Mouse (Mus musculus): Measurements from ENCODE around the gene Irf2bp1. TPM values are rescaled to one million over a fixed set of nuclear protein-coding genes. Genes with fewer than 3 reads are reported as not detected.

Irf2bp1 gene
- 6.4 and 6.6 TPM in 2 replicates for polyA plus RNA-seq (2015; fragmentation: Nextera tagmentation; extraction: Ambion mirVana)

DNA sequence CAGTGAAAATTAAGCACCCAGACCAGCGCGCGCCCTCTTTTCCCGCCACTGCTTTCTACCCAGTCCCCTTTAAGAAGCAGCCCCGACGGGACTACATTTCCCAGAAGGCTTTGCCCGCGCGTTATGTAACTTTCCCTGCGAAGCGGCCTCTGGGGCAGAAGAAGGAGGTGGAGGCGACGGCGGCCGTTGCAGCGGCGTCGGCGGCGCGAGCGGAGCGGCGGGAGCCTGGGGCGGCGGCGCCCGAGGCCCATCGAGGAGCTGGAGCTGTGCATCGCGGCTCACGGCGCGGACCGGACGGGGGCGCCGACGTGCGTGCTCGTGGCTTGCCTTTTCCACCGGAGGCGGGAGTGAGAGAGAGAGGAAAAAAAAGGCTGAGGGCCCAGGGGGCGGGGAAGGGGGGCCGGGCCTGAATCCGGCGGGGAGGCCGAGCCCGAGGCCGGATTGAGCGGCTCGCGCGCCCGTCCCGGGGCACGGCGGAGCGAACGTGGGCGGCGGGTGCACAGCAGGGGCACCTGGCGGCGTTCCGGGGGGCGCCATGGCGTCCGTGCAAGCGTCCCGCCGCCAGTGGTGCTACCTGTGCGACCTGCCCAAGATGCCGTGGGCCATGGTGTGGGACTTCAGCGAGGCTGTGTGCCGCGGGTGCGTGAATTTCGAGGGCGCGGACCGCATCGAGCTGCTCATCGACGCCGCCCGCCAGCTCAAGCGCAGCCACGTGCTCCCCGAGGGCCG is at the start of gene Irf2bp1:
Gene Irf2bp1 (plus strand): TSS at position 143 of the 729 bp plus-strand sequence.
- H3K36me3 ChIP-seq (ENCODE audit: control insufficient read depth, insufficient read depth) = peaks cover 5% of the 10 kb centered on the region
- no peaks in the 10 kb centered on the region for H3K27me3 ChIP-seq (ENCODE audit: control insufficient read depth, insufficient read depth, low read depth, low read length)
- peak within 1 kb of the TSS; percentile 84 for H3K4me3 ChIP-seq (ENCODE audit: low read depth, low read length)
- H3K4me1 ChIP-seq (ENCODE audit: control insufficient read depth, low read depth, low read length) = peaks cover 56% of the 10 kb centered on the region
- H3K27ac ChIP-seq (ENCODE audit: low read length) = peak within 1 kb of the TSS; percentile 94
- H3K4me2 ChIP-seq (ENCODE audit: low read depth, low read length) = peak within 1 kb of the TSS; percentile 99
- H3K9me3 ChIP-seq (replicated peaks; ENCODE audit: control insufficient read depth, low read length) = no peaks in the 10 kb centered on the region
- H3K9ac ChIP-seq (ENCODE audit: low read depth, low read length) = peak within 1 kb of the TSS; percentile 87
- under 1% methylated on average over 80 of the region's 90 CpGs for WGBS (ENCODE audit: insufficient replicate concordance)
- ATAC-seq (ENCODE audit: low read depth) = peak; percentile 62

DNA sequence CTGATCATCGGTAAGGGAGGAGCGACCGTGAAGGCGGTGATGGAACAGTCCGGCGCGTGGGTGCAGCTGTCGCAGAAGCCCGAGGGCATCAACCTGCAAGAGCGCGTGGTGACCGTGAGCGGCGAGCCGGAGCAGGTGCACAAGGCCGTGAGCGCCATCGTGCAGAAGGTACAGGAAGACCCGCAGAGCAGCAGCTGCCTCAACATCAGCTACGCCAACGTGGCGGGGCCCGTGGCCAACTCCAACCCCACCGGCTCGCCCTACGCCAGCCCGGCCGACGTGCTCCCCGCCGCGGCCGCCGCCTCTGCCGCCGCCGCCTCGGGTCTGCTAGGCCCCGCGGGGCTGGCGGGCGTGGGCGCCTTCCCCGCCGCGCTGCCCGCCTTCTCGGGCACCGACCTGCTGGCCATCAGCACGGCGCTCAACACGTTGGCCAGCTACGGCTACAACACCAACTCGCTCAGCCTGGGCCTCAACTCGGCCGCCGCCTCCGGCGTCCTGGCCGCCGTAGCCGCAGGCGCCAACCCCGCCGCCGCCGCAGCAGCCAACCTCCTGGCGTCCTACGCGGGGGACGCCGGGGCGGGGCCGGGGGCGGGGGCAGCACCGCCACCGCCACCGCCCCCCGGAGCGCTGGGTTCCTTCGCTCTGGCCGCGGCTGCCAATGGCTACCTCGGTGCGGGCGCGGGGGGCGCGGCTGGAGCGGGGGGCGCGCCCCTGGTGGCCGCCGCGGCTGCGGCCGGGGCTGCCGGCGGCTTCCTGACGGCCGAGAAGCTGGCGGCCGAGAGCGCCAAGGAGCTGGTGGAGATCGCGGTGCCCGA is 46.1 kb upstream of the Irf2bp1 start:
- Histone ChIP-seq H3K36me3 (ENCODE audit: control insufficient read depth, insufficient read depth) (no peaks in the 10 kb centered on the region), H3K27me3 (ENCODE audit: control insufficient read depth, insufficient read depth, low read depth, low read length) (peaks cover 66% of the 10 kb centered on the region), H3K4me3 (ENCODE audit: low read depth, low read length) (peak overlapping the region; percentile 57), H3K4me2 (ENCODE audit: low read depth, low read length) (peak overlapping the region; percentile 67), H3K9me3 (replicated peaks; ENCODE audit: control insufficient read depth, low read length) (no peaks in the 10 kb centered on the region), H3K4me1 (ENCODE audit: control insufficient read depth, low read depth, low read length) (no peaks in the 10 kb centered on the region; the same call in none of the 2 replicates), H3K27ac (ENCODE audit: low read length) (no peak overlapping the region), H3K9ac (ENCODE audit: low read depth, low read length) (peak overlapping the region; percentile 24; the same call in 1 of the 2 replicates)
- peak; percentile 84 for ATAC-seq (ENCODE audit: low read depth)
- under 1% methylated on average over 86 of the region's 107 CpGs for WGBS (ENCODE audit: insufficient replicate concordance)

- H3K36me3 ChIP-seq (ENCODE audit: control insufficient read depth, insufficient read depth) = no peaks in the 10 kb centered on the region
- no peaks in the 10 kb centered on the region for H3K9me3 ChIP-seq (replicated peaks; ENCODE audit: control insufficient read depth, low read length)
- H3K4me3 ChIP-seq (ENCODE audit: low read depth, low read length) = peak overlapping the region; percentile 57
- peak overlapping the region; percentile 20; the same call in 1 of the 2 replicates for H3K9ac ChIP-seq (ENCODE audit: low read depth, low read length)
- under 1% methylated on average over 18 of the region's 21 CpGs for WGBS (ENCODE audit: insufficient replicate concordance)
- H3K27ac ChIP-seq (ENCODE audit: low read length) = no peak overlapping the region
- peak overlapping the region; percentile 67 for H3K4me2 ChIP-seq (ENCODE audit: low read depth, low read length)
- peaks cover 72% of the 10 kb centered on the region for H3K27me3 ChIP-seq (ENCODE audit: control insufficient read depth, insufficient read depth, low read depth, low read length)
- H3K4me1 ChIP-seq (ENCODE audit: control insufficient read depth, low read depth, low read length) = no peaks in the 10 kb centered on the region; the same call in none of the 2 replicates
- no peak for ATAC-seq (ENCODE audit: low read depth)
These were observed 45.5 kb upstream of the Irf2bp1 start for GRCm38 (mm10) chr7:18958384-18958766.

DNA sequence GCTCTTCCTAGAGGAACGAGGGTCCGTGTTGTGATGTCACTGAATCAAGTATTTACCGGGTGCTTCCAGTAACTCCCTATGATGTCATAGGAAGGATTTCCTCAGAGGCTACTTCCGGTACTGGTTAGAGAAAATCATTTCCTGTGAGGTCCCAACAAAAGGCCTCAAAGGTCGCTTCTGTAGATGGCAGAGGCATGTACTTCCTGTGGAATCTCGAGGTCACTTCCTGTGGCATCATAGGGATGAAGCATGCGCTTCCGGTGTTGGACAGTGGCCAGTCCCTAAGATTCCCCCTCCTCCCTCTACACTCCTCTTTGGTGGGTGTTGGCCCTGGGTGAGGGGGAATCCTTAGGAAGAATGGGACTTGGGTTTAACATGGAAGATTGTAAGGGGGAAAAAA is 44.4 kb upstream of the Irf2bp1 start:
- no peak overlapping the region for H3K27ac ChIP-seq (ENCODE audit: low read length)
- peaks cover 83% of the 10 kb centered on the region for H3K27me3 ChIP-seq (ENCODE audit: control insufficient read depth, insufficient read depth, low read depth, low read length)
- H3K9me3 ChIP-seq (replicated peaks; ENCODE audit: control insufficient read depth, low read length) = no peaks in the 10 kb centered on the region
- no peaks in the 10 kb centered on the region; the same call in none of the 2 replicates for H3K4me1 ChIP-seq (ENCODE audit: control insufficient read depth, low read depth, low read length)
- no peak overlapping the region for H3K4me2 ChIP-seq (ENCODE audit: low read depth, low read length)
- no peaks in the 10 kb centered on the region for H3K36me3 ChIP-seq (ENCODE audit: control insufficient read depth, insufficient read depth)
- H3K4me3 ChIP-seq (ENCODE audit: low read depth, low read length) = no peak overlapping the region
- WGBS (ENCODE audit: insufficient replicate concordance) = 16% methylated on average over 8 of the region's 8 CpGs
- ATAC-seq (ENCODE audit: low read depth) = peak; percentile 12; the same call in 1 of the 2 replicates
- no peak overlapping the region for H3K9ac ChIP-seq (ENCODE audit: low read depth, low read length)

DNA sequence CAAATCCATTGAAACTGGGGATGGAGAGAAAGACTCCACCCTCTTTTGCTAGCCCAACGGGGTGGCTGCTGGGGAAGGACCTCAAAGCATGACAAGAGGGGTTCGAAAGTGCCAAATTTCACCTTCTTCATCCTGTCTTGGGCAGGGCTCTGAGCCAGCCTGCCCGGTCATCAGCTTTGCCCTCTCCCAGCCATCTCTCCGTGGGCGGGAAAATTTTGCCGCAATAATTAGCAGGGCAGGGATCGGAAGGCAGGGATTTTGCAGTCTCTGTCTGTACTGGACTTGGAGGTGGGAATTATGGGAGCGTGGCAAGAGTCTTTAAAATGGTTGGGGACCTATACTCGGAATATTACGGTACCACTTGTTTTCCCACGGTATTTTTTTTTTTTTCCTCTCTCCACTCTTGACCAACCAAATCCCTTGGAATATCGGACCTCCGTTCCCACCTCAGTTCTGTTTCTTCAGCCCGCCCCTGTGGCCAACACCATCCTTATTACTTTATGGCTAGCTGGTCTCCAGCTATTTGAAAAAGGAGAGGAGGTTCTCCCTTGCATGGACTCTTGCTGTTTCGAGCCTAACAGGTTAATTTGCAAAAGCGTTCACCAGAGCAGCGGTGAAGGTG is 41.6 kb upstream of the Irf2bp1 start:
- no peak overlapping the region for H3K4me3 ChIP-seq (ENCODE audit: low read depth, low read length)
- 1% methylated on average over 17 of the region's 17 CpGs for WGBS (ENCODE audit: insufficient replicate concordance)
- peak overlapping the region; percentile 30; the same call in 1 of the 2 replicates for H3K4me2 ChIP-seq (ENCODE audit: low read depth, low read length)

DNA sequence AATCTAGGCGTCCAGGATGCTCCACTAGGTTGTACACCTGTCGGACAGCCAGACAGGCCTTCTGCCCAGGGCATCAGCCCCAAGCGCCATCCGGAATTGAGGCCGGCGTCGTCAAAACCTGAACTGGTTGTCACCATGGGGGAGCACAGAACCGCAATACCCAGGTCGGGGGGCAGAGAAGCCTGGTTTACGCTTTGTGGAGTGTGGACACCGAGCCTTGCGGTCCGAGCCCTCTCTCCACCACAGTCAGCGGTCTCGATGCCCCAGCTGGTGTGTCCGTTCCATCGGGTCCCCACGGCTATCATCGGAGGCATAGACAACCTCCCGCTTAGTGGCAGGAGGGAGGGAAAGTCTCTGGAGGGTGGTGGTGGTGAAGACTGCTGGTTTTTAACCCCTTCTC is 41.0 kb upstream of the Irf2bp1 start:
- WGBS (ENCODE audit: insufficient replicate concordance) = under 1% methylated on average over 20 of the region's 20 CpGs
- Histone ChIP-seq H3K9me3 (replicated peaks; ENCODE audit: control insufficient read depth, low read length) (no peaks in the 10 kb centered on the region), H3K4me2 (ENCODE audit: low read depth, low read length) (peak overlapping the region; percentile 30; the same call in 1 of the 2 replicates), H3K36me3 (ENCODE audit: control insufficient read depth, insufficient read depth) (no peaks in the 10 kb centered on the region), H3K4me1 (ENCODE audit: control insufficient read depth, low read depth, low read length) (no peaks in the 10 kb centered on the region; the same call in 1 of the 2 replicates), H3K27ac (ENCODE audit: low read length) (no peak overlapping the region), H3K4me3 (ENCODE audit: low read depth, low read length) (no peak overlapping the region), H3K9ac (ENCODE audit: low read depth, low read length) (no peak overlapping the region), H3K27me3 (ENCODE audit: control insufficient read depth, insufficient read depth, low read depth, low read length) (peaks cover 79% of the 10 kb centered on the region)
- no peak for ATAC-seq (ENCODE audit: low read depth)

More for the DNA sequence above, 41.6 kb upstream of the Irf2bp1 start:
- Histone ChIP-seq H3K9ac (ENCODE audit: low read depth, low read length) (no peak overlapping the region), H3K36me3 (ENCODE audit: control insufficient read depth, insufficient read depth) (no peaks in the 10 kb centered on the region), H3K27me3 (ENCODE audit: control insufficient read depth, insufficient read depth, low read depth, low read length) (peaks cover 84% of the 10 kb centered on the region), H3K27ac (ENCODE audit: low read length) (no peak overlapping the region), H3K4me1 (ENCODE audit: control insufficient read depth, low read depth, low read length) (no peaks in the 10 kb centered on the region; the same call in none of the 2 replicates), H3K9me3 (replicated peaks; ENCODE audit: control insufficient read depth, low read length) (no peaks in the 10 kb centered on the region)
- no peak for ATAC-seq (ENCODE audit: low read depth)

DNA sequence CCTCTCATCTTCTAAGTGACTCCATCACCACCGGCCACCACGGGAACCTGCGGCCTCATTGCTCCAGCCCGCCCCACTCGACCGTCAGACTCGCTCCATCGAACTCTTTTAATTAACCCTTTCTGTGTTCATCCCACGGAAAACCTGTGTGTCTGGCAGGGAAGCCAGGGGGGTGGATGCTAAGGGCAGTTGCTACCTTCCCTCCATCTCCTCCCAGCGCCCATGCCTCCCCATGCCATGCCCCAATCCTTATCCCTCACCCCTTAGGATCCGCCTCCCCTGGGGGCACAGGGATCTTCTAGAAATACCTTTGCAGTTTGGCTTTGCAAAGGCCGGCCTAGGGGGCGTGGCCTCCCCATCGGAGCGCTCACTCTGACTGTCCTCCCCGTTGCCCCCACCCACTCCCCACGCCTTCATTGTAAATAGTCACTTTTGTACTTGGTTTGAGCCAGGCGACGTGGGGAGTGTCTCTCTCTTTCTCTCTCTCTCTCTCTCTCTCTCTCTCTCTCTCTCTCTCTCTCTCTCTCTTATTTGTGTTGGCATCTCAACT is 40.5 kb upstream of the Irf2bp1 start:
- Histone ChIP-seq H3K27me3 (ENCODE audit: control insufficient read depth, insufficient read depth, low read depth, low read length) (peaks cover 73% of the 10 kb centered on the region), H3K4me3 (ENCODE audit: low read depth, low read length) (no peak overlapping the region), H3K9me3 (replicated peaks; ENCODE audit: control insufficient read depth, low read length) (no peaks in the 10 kb centered on the region), H3K36me3 (ENCODE audit: control insufficient read depth, insufficient read depth) (no peaks in the 10 kb centered on the region), H3K9ac (ENCODE audit: low read depth, low read length) (no peak overlapping the region), H3K27ac (ENCODE audit: low read length) (no peak overlapping the region), H3K4me2 (ENCODE audit: low read depth, low read length) (no peak overlapping the region), H3K4me1 (ENCODE audit: control insufficient read depth, low read depth, low read length) (no peaks in the 10 kb centered on the region; the same call in 1 of the 2 replicates)
- 2% methylated on average over 19 of the region's 19 CpGs for WGBS (ENCODE audit: insufficient replicate concordance)
- ATAC-seq (ENCODE audit: low read depth) = no peak

DNA sequence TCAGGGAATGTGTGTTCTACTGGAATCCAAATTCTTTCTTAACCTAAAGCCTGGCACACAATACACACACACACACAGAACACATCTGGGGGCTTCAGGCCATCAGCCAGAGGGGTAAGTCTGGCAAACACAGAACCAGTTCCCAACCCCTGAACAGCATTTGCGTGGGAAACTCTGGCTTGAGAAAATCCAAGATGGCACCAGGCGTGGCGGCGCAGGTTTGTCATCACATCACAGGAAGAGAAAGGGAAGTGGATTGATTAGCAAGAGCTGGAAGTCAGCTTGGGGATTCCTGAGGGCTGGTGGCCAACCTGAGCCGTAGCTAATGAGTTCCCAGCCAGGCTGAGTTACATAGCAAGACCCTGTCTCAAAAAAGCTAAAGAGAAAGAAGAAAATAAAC is 38.5 kb upstream of the Irf2bp1 start:
- WGBS (ENCODE audit: insufficient replicate concordance) = 57% methylated on average over 5 of the region's 5 CpGs

More for the DNA sequence above, 38.5 kb upstream of the Irf2bp1 start:
- Histone ChIP-seq H3K9me3 (replicated peaks; ENCODE audit: control insufficient read depth, low read length) (no peaks in the 10 kb centered on the region), H3K36me3 (ENCODE audit: control insufficient read depth, insufficient read depth) (no peaks in the 10 kb centered on the region), H3K27me3 (ENCODE audit: control insufficient read depth, insufficient read depth, low read depth, low read length) (peaks cover 54% of the 10 kb centered on the region), H3K4me3 (ENCODE audit: low read depth, low read length) (no peak overlapping the region), H3K27ac (ENCODE audit: low read length) (no peak overlapping the region), H3K4me2 (ENCODE audit: low read depth, low read length) (no peak overlapping the region), H3K9ac (ENCODE audit: low read depth, low read length) (no peak overlapping the region), H3K4me1 (ENCODE audit: control insufficient read depth, low read depth, low read length) (no peaks in the 10 kb centered on the region; the same call in 1 of the 2 replicates)
- ATAC-seq (ENCODE audit: low read depth) = no peak

Measured in liver, embryonic 16.5 days (tissue).